Mouse (Mus musculus): ENCODE data around the gene Art4.

DNA sequence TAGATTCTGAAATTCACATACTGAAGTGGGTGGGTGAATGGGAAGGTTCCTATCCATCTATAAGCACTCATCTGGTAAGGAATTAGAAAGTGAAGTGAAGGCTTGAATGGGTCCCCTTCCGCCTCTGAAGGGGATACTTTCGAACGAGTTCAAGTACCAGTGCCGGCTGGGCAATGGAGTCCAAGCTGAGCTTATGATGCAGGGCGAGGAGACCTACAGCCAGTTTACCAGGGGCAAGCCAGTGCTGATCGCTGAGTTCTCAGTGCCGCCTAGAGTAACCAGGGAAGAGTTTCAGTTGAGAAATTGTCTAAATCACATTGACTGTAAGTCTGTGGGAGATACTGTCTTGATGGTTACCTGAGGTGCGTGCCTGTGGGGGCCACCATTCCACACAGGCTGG lies 56.8 kb downstream of the Art4 start:
- TF ChIP-seq CTCF (IDR thresholded peaks at IDR 0.05; ENCODE audit: borderline replicate concordance, control insufficient read depth, extremely low read depth, insufficient read depth, low read length, poor library complexity): no peak
- no peak for TF ChIP-seq POLR2A (IDR thresholded peaks at IDR 0.05; ENCODE audit: control insufficient read depth, extremely low read depth, insufficient read depth, low read length, poor library complexity)

Data from thymus, adult 2 months (tissue).